Mouse (Mus musculus) heart, embryonic 13.5 days (tissue): Measurements from ENCODE around the gene Lmx1b. TPM values are rescaled to one million over a fixed set of nuclear protein-coding genes. Genes with fewer than 3 reads are reported as not detected.

Experiments
- ATAC-seq: fragments of 200-750 bp; cut with Nextera tagmentation; 2 replicates; pipeline ENCODE4 v1.8.0; 2017; ENCODE audit warnings: moderate TSS enrichment; ENCODE audit not compliant: insufficient number of reproducible peaks, low FRiP score, low TSS enrichment; ENCODE audit errors: extremely low read depth
- H3K27ac ChIP-seq: fragments of 300-500 bp; sonication (generic); replicated peaks from 2 replicates; pipeline ENCODE4 v1.5.1; 2015; ENCODE audit warnings: moderate library complexity, mild to moderate bottlenecking, inconsistent platforms
- H3K27me3 ChIP-seq: fragments of 300-500 bp; sonication (generic); replicated peaks from 2 replicates; pipeline ENCODE4 v1.6.1; 2015; ENCODE audit warnings: mild to moderate bottlenecking, inconsistent platforms
- H3K36me3 ChIP-seq: fragments of 300-500 bp; sonication (generic); 2 replicates; pipeline ENCODE4 v1.6.1; 2015; ENCODE audit warnings: mild to moderate bottlenecking, inconsistent platforms
- H3K4me1 ChIP-seq: fragments of 300-500 bp; sonication (generic); 2 replicates; pipeline ENCODE4 v1.6.1; 2015; ENCODE audit warnings: inconsistent platforms
- H3K4me2 ChIP-seq: fragments of 300-500 bp; sonication (generic); 2 replicates; pipeline ENCODE4 v1.6.1; 2015; ENCODE audit warnings: inconsistent platforms, mild to moderate bottlenecking, moderate library complexity
- H3K4me3 ChIP-seq: fragments of 300-500 bp; sonication (generic); 2 replicates; pipeline ENCODE4 v1.5.1; 2015; ENCODE audit warnings: moderate library complexity, mild to moderate bottlenecking, inconsistent platforms
- H3K9ac ChIP-seq: fragments of 300-500 bp; sonication (generic); 2 replicates; pipeline ENCODE4 v1.6.1; 2015; ENCODE audit warnings: inconsistent platforms, mild to moderate bottlenecking, moderate library complexity
- H3K9me3 ChIP-seq: fragments of 300-500 bp; sonication (generic); 2 replicates; pipeline ENCODE4 v1.6.1; 2016; ENCODE audit warnings: inconsistent platforms
- WGBS: fragments of 180-500 bp; shearing (Covaris S2); methylation state at CpG from one replicate; pipeline ENCODE4 v1.1.7; 2015; ENCODE audit warnings: mixed read lengths; 5-methylcytosine and 5-hydroxymethylcytosine counted together
- polyA plus RNA-seq: library from polyadenylated mRNA; unstranded; fragments of >200 nt; fragmentation: Nextera tagmentation; extraction: Ambion mirVana; gene quantifications from 2 replicates; pipeline ENCODE4 v1.2.1, GENCODE M21; 2015

Lmx1b gene
- polyA plus RNA-seq, 1 experiment from 2014 or later = not detected

GRCm38 (mm10) chr2:33626262-33627057, 13.9 kb downstream of the Lmx1b start:
- Histone ChIP-seq H3K4me1 (peaks cover 15% of the 10 kb centered on the region), H3K9ac (no peak overlapping the region), H3K4me2 (no peak overlapping the region), H3K36me3 (no peaks in the 10 kb centered on the region), H3K9me3 (no peaks in the 10 kb centered on the region), H3K4me3 (no peak overlapping the region), H3K27ac (no peak overlapping the region), H3K27me3 (peaks cover 99% of the 10 kb centered on the region)
- 31% methylated on average over 16 of the region's 16 CpGs for WGBS
- no peak for ATAC-seq

GRCm38 (mm10) chr2:33617670-33618069, 22.6 kb downstream of the Lmx1b start:
- Histone ChIP-seq H3K9me3 (no peaks in the 10 kb centered on the region), H3K4me2 (no peak overlapping the region)

GRCm38 (mm10) chr2:33616411-33616843, 23.9 kb downstream of the Lmx1b start:
- under 1% methylated on average over 30 of the region's 30 CpGs for WGBS
- Histone ChIP-seq H3K4me3 (peak overlapping the region; percentile 49), H3K9ac (peak overlapping the region; percentile 65), H3K4me1 (peaks cover 12% of the 10 kb centered on the region), H3K4me2 (peak overlapping the region; percentile 75), H3K27me3 (peaks cover 95% of the 10 kb centered on the region), H3K9me3 (no peaks in the 10 kb centered on the region), H3K27ac (no peak overlapping the region), H3K36me3 (no peaks in the 10 kb centered on the region)
- ATAC-seq = no peak

More at GRCm38 (mm10) chr2:33617670-33618069, 22.6 kb downstream of the Lmx1b start:
- Histone ChIP-seq H3K27me3 (peaks cover 94% of the 10 kb centered on the region), H3K9ac (no peak overlapping the region), H3K4me3 (no peak overlapping the region), H3K27ac (no peak overlapping the region), H3K4me1 (peaks cover 12% of the 10 kb centered on the region), H3K36me3 (no peaks in the 10 kb centered on the region)
- WGBS = 75% methylated on average over 9 of the region's 9 CpGs
- no peak for ATAC-seq

GRCm38 (mm10) chr2:33615843-33616344, 24.4 kb downstream of the Lmx1b start:
- H3K9me3 ChIP-seq = no peaks in the 10 kb centered on the region
- peak overlapping the region; percentile 75 for H3K4me2 ChIP-seq
- H3K27me3 ChIP-seq = peaks cover 100% of the 10 kb centered on the region
- ATAC-seq = no peak
- 11% methylated on average over 17 of the region's 17 CpGs for WGBS
- no peaks in the 10 kb centered on the region for H3K36me3 ChIP-seq
- peaks cover 12% of the 10 kb centered on the region for H3K4me1 ChIP-seq
- peak overlapping the region; percentile 49 for H3K4me3 ChIP-seq
- no peak overlapping the region for H3K9ac ChIP-seq
- no peak overlapping the region for H3K27ac ChIP-seq

GRCm38 (mm10) chr2:33605487-33606256, 34.6 kb downstream of the Lmx1b start:
- 12% methylated on average over 18 of the region's 18 CpGs for WGBS

GRCm38 (mm10) chr2:33604846-33605486, 35.3 kb downstream of the Lmx1b start:
- 32% methylated on average over 7 of the region's 7 CpGs for WGBS
- Histone ChIP-seq H3K9ac (no peak overlapping the region), H3K4me3 (no peak overlapping the region), H3K9me3 (no peaks in the 10 kb centered on the region), H3K4me2 (no peak overlapping the region), H3K27ac (no peak overlapping the region), H3K36me3 (no peaks in the 10 kb centered on the region), H3K4me1 (peaks cover 4% of the 10 kb centered on the region; the same call in 1 of the 2 replicates), H3K27me3 (peaks cover 96% of the 10 kb centered on the region)
- ATAC-seq = no peak

More at GRCm38 (mm10) chr2:33605487-33606256, 34.6 kb downstream of the Lmx1b start:
- Histone ChIP-seq H3K36me3 (no peaks in the 10 kb centered on the region), H3K27me3 (peaks cover 98% of the 10 kb centered on the region), H3K9me3 (no peaks in the 10 kb centered on the region), H3K27ac (no peak overlapping the region), H3K9ac (no peak overlapping the region), H3K4me3 (no peak overlapping the region), H3K4me2 (no peak overlapping the region), H3K4me1 (peaks cover 4% of the 10 kb centered on the region; the same call in 1 of the 2 replicates)
- ATAC-seq = no peak

- H3K4me1 ChIP-seq = 0 out of 2 replicates have a peak, but pooled peaks cover 4% of the 10 kb centered on the region
- no peak for ATAC-seq
- no peaks in the 10 kb centered on the region for H3K9me3 ChIP-seq
- 46% methylated on average over 6 of the region's 6 CpGs for WGBS
- H3K36me3 ChIP-seq = no peaks in the 10 kb centered on the region
- H3K4me2 ChIP-seq = no peak overlapping the region
- H3K9ac ChIP-seq = no peak overlapping the region
- H3K27me3 ChIP-seq = peaks cover 66% of the 10 kb centered on the region
- H3K4me3 ChIP-seq = no peak overlapping the region
- no peak overlapping the region for H3K27ac ChIP-seq
Measured at GRCm38 (mm10) chr2:33600520-33600919, 39.8 kb downstream of the Lmx1b start.

GRCm38 (mm10) chr2:33597384-33597783, 42.9 kb downstream of the Lmx1b start:
- H3K27ac ChIP-seq = no peak overlapping the region
- no peaks in the 10 kb centered on the region for H3K9me3 ChIP-seq
- no peak for ATAC-seq
- peaks cover 31% of the 10 kb centered on the region for H3K4me1 ChIP-seq
- WGBS = 46% methylated on average over 4 of the region's 4 CpGs
- H3K9ac ChIP-seq = no peak overlapping the region
- H3K27me3 ChIP-seq = peaks cover 35% of the 10 kb centered on the region
- H3K4me3 ChIP-seq = no peak overlapping the region
- no peak overlapping the region for H3K4me2 ChIP-seq
- H3K36me3 ChIP-seq = no peaks in the 10 kb centered on the region

GRCm38 (mm10) chr2:33595085-33595423, 45.3 kb downstream of the Lmx1b start:
- no peak for ATAC-seq

GRCm38 (mm10) chr2:33594181-33595084, 45.9 kb downstream of the Lmx1b start:
- Histone ChIP-seq H3K27ac (no peak overlapping the region), H3K4me1 (peaks cover 31% of the 10 kb centered on the region), H3K36me3 (no peaks in the 10 kb centered on the region), H3K9ac (no peak overlapping the region), H3K4me2 (no peak overlapping the region), H3K9me3 (no peaks in the 10 kb centered on the region), H3K4me3 (no peak overlapping the region), H3K27me3 (peaks cover 26% of the 10 kb centered on the region)
- 56% methylated on average over 9 of the region's 9 CpGs for WGBS
- no peak for ATAC-seq

More at GRCm38 (mm10) chr2:33595085-33595423, 45.3 kb downstream of the Lmx1b start:
- Histone ChIP-seq H3K4me2 (no peak overlapping the region), H3K9me3 (no peaks in the 10 kb centered on the region), H3K9ac (no peak overlapping the region), H3K4me1 (peaks cover 31% of the 10 kb centered on the region), H3K27ac (no peak overlapping the region), H3K27me3 (peaks cover 25% of the 10 kb centered on the region), H3K4me3 (no peak overlapping the region), H3K36me3 (no peaks in the 10 kb centered on the region)
- 48% methylated on average over 7 of the region's 7 CpGs for WGBS
